Mouse (Mus musculus): ENCODE data around the gene Zfp120. TPM values are rescaled to one million over a fixed set of nuclear protein-coding genes. Genes with fewer than 3 reads are reported as not detected.
"Not testable (repeated sequence)": the region's sequence is repeated elsewhere in the genome, so short reads cannot be mapped to it uniquely, and the experiment has no call there.

Zfp120 gene
- 1 to 10 TPM; 5.3 to 7.2 TPM for total RNA-seq (2021)
- long read RNA-seq, experiment 1, full-length matches to known transcripts: 7 of 8 reads
- long read RNA-seq, experiment 1, partial matches to known transcripts: 1 of 8 reads
- long read RNA-seq, experiment 1, other reads (novel, unspliced or antisense): 0 of 8 reads
- long read RNA-seq, experiment 2, full-length matches to known transcripts: 26 of 28 reads
- long read RNA-seq, experiment 2, partial matches to known transcripts: 1 of 28 reads
- long read RNA-seq, experiment 2, other reads (novel, unspliced or antisense): 1 of 28 reads

- peak; percentile 64 to 65 for DNase-seq (ENCODE audit: low spot score in 2 of 2)
Measured at GRCm38 (mm10) chr2:150136435-150136897, at the start of gene Zfp120. Gene Zfp120 (minus strand): TSS chr2:150136708.

DNA sequence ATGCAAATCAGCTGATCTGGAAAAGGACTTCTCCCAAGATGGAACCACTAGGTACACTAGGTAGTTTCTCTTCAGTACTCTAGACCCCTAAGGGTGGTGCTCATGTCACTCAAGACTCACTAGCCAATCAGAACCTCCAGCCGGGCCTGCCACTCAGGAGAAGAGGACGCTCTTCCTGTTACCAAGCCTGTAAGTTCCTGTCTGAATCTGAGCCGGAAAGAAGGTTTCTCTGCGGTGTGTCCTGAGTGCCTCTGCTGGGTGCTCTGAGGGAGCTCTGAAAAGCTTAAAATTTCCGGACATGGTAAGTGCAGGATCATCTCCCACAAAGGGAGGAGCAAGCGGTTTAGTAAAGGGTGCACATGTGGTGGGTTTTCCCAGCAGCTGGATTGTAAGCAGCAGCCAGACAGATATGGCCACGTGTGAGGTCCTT lies 45.1 kb upstream of the Zfp120 start, which contains the start of gene Gm14139:
Gene Gm14139, plus strand, starts transcription at position 186 of the 430 bp plus-strand sequence.
- not testable (repeated sequence) for DNase-seq (ENCODE audit: low spot score in 2 of 2)

DNA sequence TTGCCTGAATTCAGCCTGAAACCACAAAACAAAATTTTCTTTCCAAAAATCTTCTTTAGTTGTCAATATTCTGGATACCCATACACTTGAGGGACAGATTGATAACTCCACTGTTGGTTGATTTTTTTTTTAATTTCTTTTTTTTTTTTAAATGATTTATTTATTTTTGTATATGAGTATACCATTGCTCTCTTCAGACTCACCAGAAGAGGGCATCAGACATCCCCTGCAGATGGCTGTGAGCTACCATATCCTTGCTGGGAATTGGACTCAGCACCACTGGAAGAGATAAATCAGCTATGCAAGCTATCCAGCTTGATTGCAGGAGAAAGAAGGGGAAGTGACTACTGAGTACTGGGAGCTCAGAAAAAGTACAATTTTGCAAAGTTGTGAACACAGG lies 44.5 kb upstream of the Zfp120 start:
- DNase-seq (ENCODE audit: low spot score in 2 of 2): not testable (repeated sequence)

DNA sequence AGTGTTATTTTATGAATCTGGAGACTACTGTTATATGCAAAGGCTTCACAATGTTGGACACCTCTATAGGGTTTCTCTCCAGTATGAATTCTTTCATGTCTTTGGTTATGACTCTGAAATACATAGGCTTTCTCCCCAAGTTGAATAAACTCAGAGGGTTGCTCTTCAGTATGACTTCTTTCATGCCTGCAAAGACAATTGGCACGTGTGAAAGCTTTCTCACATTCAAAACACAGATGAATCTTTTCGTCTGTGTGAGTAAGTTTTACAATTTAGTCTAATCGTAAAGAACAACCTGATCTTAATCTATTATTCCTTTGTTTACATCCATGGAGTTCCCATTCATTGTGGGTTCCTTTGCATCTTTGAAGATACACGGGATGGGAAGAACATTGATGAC lies 43.1 kb upstream of the Zfp120 start, which contains the start of gene Gm10770:
Gene Gm10770, minus strand, starts transcription at position 101 of the 400 bp plus-strand sequence.
- DNase-seq (ENCODE audit: low spot score in 2 of 2): not testable (repeated sequence)

DNA sequence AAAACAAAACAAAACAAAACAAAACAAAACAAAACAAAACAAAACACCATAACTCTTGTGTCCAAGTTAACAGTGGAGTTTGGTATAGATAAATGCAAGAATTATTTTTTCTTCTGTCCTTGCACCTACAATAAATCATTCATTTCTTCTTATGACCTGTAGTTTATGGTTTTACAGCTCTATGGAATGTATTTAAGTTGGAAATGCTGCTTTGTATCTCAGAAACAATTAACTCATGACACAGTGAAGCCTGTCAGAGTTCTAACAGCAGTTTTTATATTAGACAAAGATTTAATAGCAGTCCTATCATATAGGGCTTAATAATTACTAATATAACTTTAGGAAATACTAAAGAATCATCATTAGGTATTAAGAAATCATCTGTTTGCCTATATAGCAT lies 37.3 kb upstream of the Zfp120 start:
- DNase-seq (ENCODE audit: low spot score in 2 of 2): no peak

DNA sequence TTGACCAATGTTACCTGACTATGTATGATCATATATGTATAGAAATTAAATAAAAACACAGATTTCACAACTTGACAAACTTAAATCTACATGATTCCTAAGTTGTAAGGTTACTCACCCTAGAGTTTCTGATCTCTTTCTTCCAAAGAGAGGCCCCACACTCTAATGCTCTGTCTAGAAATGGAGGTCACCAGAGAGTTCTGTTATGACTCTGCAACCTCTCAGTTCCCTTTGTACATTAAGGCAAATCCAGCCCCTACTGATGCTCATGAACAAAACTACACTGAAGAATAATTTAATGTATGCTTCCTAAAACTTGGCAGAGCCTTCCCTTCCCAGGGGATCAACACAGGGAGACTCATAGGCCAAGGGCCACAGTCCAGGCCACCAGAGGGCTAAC lies 30.2 kb upstream of the Zfp120 start:
- DNase-seq (ENCODE audit: low spot score in 2 of 2): no peak

GRCm38 (mm10) chr2:150132773-150133172 lies 3.7 kb downstream of the Zfp120 start:
- DNase-seq (ENCODE audit: low spot score in 2 of 2): no peak

DNA sequence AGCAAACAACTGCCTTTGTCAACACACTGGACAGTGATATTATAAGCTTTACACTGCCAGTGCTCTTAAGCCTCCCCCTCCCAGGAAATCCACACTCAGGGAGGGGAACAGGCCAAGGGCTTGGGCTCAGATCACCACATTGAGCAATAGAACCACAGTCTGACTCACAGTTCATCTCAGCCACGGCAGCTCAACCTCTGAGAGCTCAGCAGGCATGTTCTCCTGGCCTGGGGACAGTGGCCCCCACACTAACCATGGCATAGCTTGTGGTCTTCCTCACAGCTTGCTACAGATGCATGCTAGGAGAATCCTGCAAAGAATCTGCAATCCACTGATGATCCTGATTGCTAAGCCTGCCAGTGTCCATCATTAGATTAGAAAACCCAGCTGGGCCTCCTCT lies 4.5 kb downstream of the Zfp120 start:
- not testable (repeated sequence) for DNase-seq (ENCODE audit: low spot score in 2 of 2)

DNA sequence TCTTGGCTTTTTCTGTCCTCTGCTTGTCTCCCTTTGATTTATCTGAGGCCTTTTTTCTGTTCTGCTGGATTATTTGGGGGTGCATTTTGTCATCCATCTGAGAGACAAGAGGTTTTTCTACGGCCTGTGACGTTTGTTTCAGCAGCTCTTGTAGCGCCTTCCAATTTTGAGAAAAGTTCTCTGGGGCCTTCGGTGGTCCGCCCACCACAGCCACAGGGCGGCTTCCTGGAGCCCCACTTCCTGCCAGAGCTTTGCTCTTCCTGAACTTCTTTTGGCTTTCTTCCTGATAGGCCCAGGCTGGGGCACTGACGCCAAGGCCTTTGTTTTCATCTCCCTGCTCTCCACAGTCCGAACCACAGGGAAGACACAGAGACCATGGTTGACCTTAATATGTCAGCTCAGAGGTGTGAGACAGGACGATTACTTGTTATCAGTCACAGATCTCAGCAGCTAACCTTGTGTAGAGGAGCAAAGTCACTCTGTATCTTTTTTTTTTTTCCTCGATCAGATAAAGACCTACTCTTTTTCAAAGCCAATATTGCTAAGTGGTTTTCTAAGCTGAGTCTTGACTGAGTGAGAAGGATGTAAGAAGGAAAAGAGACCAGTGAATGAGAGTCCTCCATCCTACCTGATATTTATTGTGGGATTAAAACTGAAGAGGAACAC lies 25.1 kb downstream of the Zfp120 start:
- no peak for DNase-seq (ENCODE audit: low spot score in 2 of 2)

GRCm38 (mm10) chr2:150099618-150100017 lies 36.9 kb downstream of the Zfp120 start:
- peak in 1 of 2 experiments; percentile 22 for DNase-seq (ENCODE audit: low spot score in 2 of 2)

Other genes starting within 250 kb of the Zfp120 start
- not detected for gene Gm10770, start 43.0 kb upstream of the Zfp120 start, total RNA-seq (2021)
- gene Gm14139, start 45.0 kb upstream of the Zfp120 start, total RNA-seq (2021): under 1 TPM; 0.22 to 0.76 TPM
- 1 to 10 TPM; 4.5 to 5.5 TPM for gene Zfp937, start 81.4 kb upstream of the Zfp120 start, total RNA-seq (2021)
- gene Gm21994, start 118.9 kb upstream of the Zfp120 start, total RNA-seq (2021): 1 to 10 TPM; 5.4 to 6.8 TPM
- gene Gm14124, start 120.8 kb upstream of the Zfp120 start, total RNA-seq (2021): under 1 TPM; 0.17 to 0.19 TPM
- 1 to 10 TPM; 1.4 to 3.1 TPM for gene Gm10130, start 187.0 kb upstream of the Zfp120 start, total RNA-seq (2021)
- gene 3300002I08Rik, start 226.1 kb upstream of the Zfp120 start, total RNA-seq (2021): 1 to 10 TPM; 3.5 to 6.0 TPM